In the genomic region with DNA sequence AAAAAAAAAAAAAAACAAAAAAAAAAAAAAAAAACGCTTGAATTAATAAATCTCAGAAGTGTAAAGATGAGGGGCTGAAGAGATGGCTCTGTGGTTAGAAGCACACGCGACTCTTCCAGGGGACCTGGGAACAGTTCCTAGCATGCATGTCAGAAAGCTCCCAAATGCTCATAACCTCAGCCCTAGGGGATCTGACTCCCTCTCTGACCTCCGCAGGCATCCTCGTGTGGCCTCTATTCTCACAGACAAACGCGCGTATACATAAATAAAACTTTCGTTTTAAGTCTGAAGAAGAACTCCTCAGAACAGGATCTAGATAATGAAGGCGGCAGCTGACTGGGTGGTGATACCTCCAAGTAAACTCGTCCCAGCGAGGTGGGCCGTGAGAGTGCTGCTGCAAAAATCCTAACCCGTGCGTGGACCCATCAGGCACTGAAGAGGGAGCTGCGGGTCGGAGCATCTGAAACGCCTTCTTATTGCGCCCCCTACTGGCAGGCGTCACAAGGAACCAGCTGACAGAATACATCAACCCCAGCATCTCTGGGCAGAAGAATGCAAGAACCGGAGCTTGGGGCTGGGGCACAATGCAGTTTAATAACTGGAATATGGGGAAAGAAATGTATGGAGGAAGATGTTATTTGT, we compare ENCODE assay signal across 8 mouse cellular contexts.
DNase-seq lines count a peak whose midpoint lies in the region; ATAC-seq and TF ChIP-seq lines count a peak whose summit lies in the region.

No protein-coding gene starts in this region.

- peak overlapping the region; percentile 53 for H3K4me3 ChIP-seq in bone marrow macrophage, adult 2 months (ENCODE audit: insufficient read depth, low read length)
- peak overlapping the region; percentile 38 for H3K4me3 ChIP-seq in embryonic facial prominence, embryonic 15.5 days (replicated peaks)
- peak overlapping the region; percentile 52 for H3K4me3 ChIP-seq in heart, embryonic 13.5 days
- H3K4me3 ChIP-seq in kidney, postnatal 0 days (replicated peaks; ENCODE audit: low read depth, low read length) = peak overlapping the region; percentile 27
- peak overlapping the region; percentile 22; the same call in 1 of the 2 replicates for H3K4me3 ChIP-seq in midbrain, postnatal 0 days (ENCODE audit: low read depth, low read length)

- 5% methylated on average over 21 of the region's 21 CpGs for WGBS in embryonic facial prominence, embryonic 15.5 days
- 6% methylated on average over 20 of the region's 21 CpGs for WGBS in heart, embryonic 13.5 days
- WGBS in kidney, postnatal 0 days = 5% methylated on average over 21 of the region's 21 CpGs
- WGBS in midbrain, postnatal 0 days = 8% methylated on average over 21 of the region's 21 CpGs

- peak overlapping the region; percentile 49 for H3K4me2 ChIP-seq in embryonic facial prominence, embryonic 15.5 days (replicated peaks)
- peak overlapping the region; percentile 71 for H3K4me2 ChIP-seq in heart, embryonic 13.5 days
- H3K4me2 ChIP-seq in kidney, postnatal 0 days (ENCODE audit: low read length) = peak overlapping the region; percentile 54
- H3K4me2 ChIP-seq in midbrain, postnatal 0 days (ENCODE audit: low read depth, low read length, poor library complexity, severe bottlenecking) = peak overlapping the region; percentile 35; the same call in 1 of the 2 replicates

- DNase-seq in 3134 (ENCODE audit: extremely low read depth, insufficient read length, low spot score) (peak; percentile 36), liver (peak; percentile 69)
- DNase-seq in kidney, postnatal 0 days (ENCODE audit: low spot score) = peak; percentile 85
- DNase-seq in midbrain, postnatal 0 days (ENCODE audit: low spot score) = peak; percentile 91
- DNase-seq in telencephalon, adult 2 months (ENCODE audit: low read depth, low spot score) = peak; percentile 86

- no peaks in the 10 kb centered on the region for H3K9me3 ChIP-seq in embryonic facial prominence, embryonic 15.5 days (replicated peaks)
- H3K9me3 ChIP-seq in heart, embryonic 13.5 days = no peaks in the 10 kb centered on the region
- H3K9me3 ChIP-seq in kidney, postnatal 0 days (replicated peaks; ENCODE audit: low read length) = no peaks in the 10 kb centered on the region
- H3K9me3 ChIP-seq in midbrain, postnatal 0 days (ENCODE audit: low read length) = no peaks in the 10 kb centered on the region

- no peak for ATAC-seq in embryonic facial prominence, embryonic 15.5 days (ENCODE audit: insufficient number of reproducible peaks, low FRiP score, low TSS enrichment, low read depth)
- ATAC-seq in heart, embryonic 13.5 days (ENCODE audit: extremely low read depth, insufficient number of reproducible peaks, low FRiP score, low TSS enrichment) = no peak
- peak; percentile 77 for ATAC-seq in kidney, postnatal 0 days (replicated peaks; ENCODE audit: low FRiP score, low read depth)
- no peak for ATAC-seq in midbrain, postnatal 0 days (ENCODE audit: low FRiP score)

- TF ChIP-seq POLR2A in bone marrow macrophage, adult 2 months (IDR thresholded peaks at IDR 0.05; ENCODE audit: borderline replicate concordance, low read depth, low read length) = no peak

- no peaks in the 10 kb centered on the region for H3K4me1 ChIP-seq in bone marrow macrophage, adult 2 months (ENCODE audit: control insufficient read depth, insufficient read depth, low read length)
- H3K4me1 ChIP-seq in embryonic facial prominence, embryonic 15.5 days = no peaks in the 10 kb centered on the region
- no peaks in the 10 kb centered on the region for H3K4me1 ChIP-seq in heart, embryonic 13.5 days
- H3K4me1 ChIP-seq in kidney, postnatal 0 days (replicated peaks; ENCODE audit: insufficient read depth, low read length) = no peaks in the 10 kb centered on the region
- 0 out of 2 replicates have a peak, but pooled peaks cover 4% of the 10 kb centered on the region for H3K4me1 ChIP-seq in midbrain, postnatal 0 days (ENCODE audit: insufficient read depth, low read length)

- H3K27me3 ChIP-seq in embryonic facial prominence, embryonic 15.5 days = no peaks in the 10 kb centered on the region
- peaks cover 5% of the 10 kb centered on the region; the same call in 1 of the 2 replicates for H3K27me3 ChIP-seq in heart, embryonic 13.5 days (replicated peaks)
- no peaks in the 10 kb centered on the region for H3K27me3 ChIP-seq in kidney, postnatal 0 days (ENCODE audit: insufficient read depth, low read length)
- no peaks in the 10 kb centered on the region for H3K27me3 ChIP-seq in midbrain, postnatal 0 days (ENCODE audit: insufficient read depth, low read length)

- peak; percentile 95 for TF ChIP-seq CTCF in bone marrow macrophage, adult 2 months (IDR thresholded peaks at IDR 0.05; ENCODE audit: low read depth, low read length)
- peak; percentile 93 for TF ChIP-seq CTCF in kidney, postnatal 0 days (IDR thresholded peaks at IDR 0.05; ENCODE audit: low read depth)
- TF ChIP-seq CTCF in midbrain, postnatal 0 days (IDR thresholded peaks at IDR 0.05) = peak; percentile 95

- H3K9ac ChIP-seq in embryonic facial prominence, embryonic 15.5 days = no peak overlapping the region
- H3K9ac ChIP-seq in heart, embryonic 13.5 days = peak overlapping the region; percentile 65
- H3K9ac ChIP-seq in kidney, postnatal 0 days (ENCODE audit: low read depth, low read length) = no peak overlapping the region
- H3K9ac ChIP-seq in midbrain, postnatal 0 days (replicated peaks; ENCODE audit: low read length, poor library complexity, severe bottlenecking) = no peak overlapping the region

- H3K36me3 ChIP-seq in embryonic facial prominence, embryonic 15.5 days = no peaks in the 10 kb centered on the region
- no peaks in the 10 kb centered on the region for H3K36me3 ChIP-seq in heart, embryonic 13.5 days
- H3K36me3 ChIP-seq in kidney, postnatal 0 days (ENCODE audit: insufficient read depth, low read length) = no peaks in the 10 kb centered on the region
- H3K36me3 ChIP-seq in midbrain, postnatal 0 days (ENCODE audit: insufficient read depth, low read length) = no peaks in the 10 kb centered on the region

- no peak overlapping the region for H3K27ac ChIP-seq in bone marrow macrophage, adult 2 months (ENCODE audit: insufficient read depth, low read depth, low read length)
- H3K27ac ChIP-seq in embryonic facial prominence, embryonic 15.5 days (replicated peaks) = no peak overlapping the region
- no peak overlapping the region for H3K27ac ChIP-seq in heart, embryonic 13.5 days (replicated peaks)
- no peak overlapping the region for H3K27ac ChIP-seq in kidney, postnatal 0 days
- peak overlapping the region; percentile 9; the same call in 1 of the 2 replicates for H3K27ac ChIP-seq in midbrain, postnatal 0 days (ENCODE audit: low read depth, low read length)

Comparison
In these comparisons a context has a peak if more than half of its experiments do, and no peak if none do; other contexts are left out.
1. DNase-seq: peak in every context shown above with its lines; median percentile 91 in midbrain, postnatal 0 days; 86 in telencephalon, adult 2 months; 85 in kidney, postnatal 0 days; 69 in liver; 36 in 3134.